Mouse (Mus musculus) forebrain, embryonic 12.5 days (tissue): ENCODE measurements around the gene Ivns1abp. TPM values are rescaled to one million over a fixed set of nuclear protein-coding genes. Genes with fewer than 3 reads are reported as not detected.

Experiments used
- ATAC-seq: fragments of 200-750 bp; cut with Nextera tagmentation; 2 replicates; pipeline ENCODE4 v1.8.0; 2017; ENCODE audit warnings: moderate TSS enrichment; ENCODE audit not compliant: low FRiP score
- H3K27ac ChIP-seq: fragments of 300-500 bp; sonication (generic); 2 replicates; pipeline ENCODE4 v1.5.1; 2016; ENCODE audit warnings: mild to moderate bottlenecking
- H3K27me3 ChIP-seq: fragments of 300-500 bp; sonication (generic); 2 replicates; pipeline ENCODE4 v1.6.1; 2016; ENCODE audit warnings: mild to moderate bottlenecking
- H3K36me3 ChIP-seq: fragments of 300-500 bp; sonication (generic); replicated peaks from 2 replicates; pipeline ENCODE4 v1.6.1; 2016; ENCODE audit warnings: mild to moderate bottlenecking
- H3K4me1 ChIP-seq: fragments of 300-500 bp; sonication (generic); 2 replicates; pipeline ENCODE4 v1.6.1; 2016
- H3K4me2 ChIP-seq: fragments of 300-500 bp; sonication (generic); 2 replicates; pipeline ENCODE4 v1.6.1; 2016; ENCODE audit warnings: mild to moderate bottlenecking, moderate library complexity
- H3K4me3 ChIP-seq: fragments of 300-500 bp; sonication (generic); replicated peaks from 2 replicates; pipeline ENCODE4 v1.5.1; 2016; ENCODE audit warnings: mild to moderate bottlenecking
- H3K9ac ChIP-seq: fragments of 300-500 bp; sonication (generic); 2 replicates; pipeline ENCODE4 v1.6.1; 2016; ENCODE audit warnings: mild to moderate bottlenecking
- H3K9me3 ChIP-seq: fragments of 300-500 bp; sonication (generic); 2 replicates; pipeline ENCODE4 v1.6.1; 2016
- WGBS: fragments of 180-500 bp; shearing (Covaris S2); methylation state at CpG from one replicate; pipeline ENCODE4 v1.1.7; 2016; 5-methylcytosine and 5-hydroxymethylcytosine counted together
- polyA plus RNA-seq: library from polyadenylated mRNA; unstranded; fragments of >200 nt; fragmentation: Nextera tagmentation; extraction: Ambion mirVana; gene quantifications from 2 replicates; pipeline ENCODE4 v1.2.1, GENCODE M21; 2016

The Ivns1abp gene
- polyA plus RNA-seq, 1 experiment from 2014 or later: 446 TPM

GRCm38 (mm10) chr1:151311379-151311778 is 32.9 kb upstream of the Ivns1abp start:
- Histone ChIP-seq H3K9me3 (no peaks in the 10 kb centered on the region), H3K4me1 (no peaks in the 10 kb centered on the region), H3K27ac (no peak overlapping the region), H3K36me3 (no peaks in the 10 kb centered on the region), H3K9ac (no peak overlapping the region), H3K27me3 (peaks cover 5% of the 10 kb centered on the region; the same call in 1 of the 2 replicates), H3K4me2 (no peak overlapping the region), H3K4me3 (no peak overlapping the region)
- 62% methylated on average over 11 of the region's 11 CpGs for WGBS
- peak; percentile 46; the same call in 1 of the 2 replicates for ATAC-seq

GRCm38 (mm10) chr1:151319267-151319666 is 25.0 kb upstream of the Ivns1abp start:
- Histone ChIP-seq H3K27ac (no peak overlapping the region), H3K4me2 (no peak overlapping the region), H3K9ac (no peak overlapping the region), H3K27me3 (0 out of 2 replicates have a peak, but pooled peaks cover 6% of the 10 kb centered on the region), H3K9me3 (no peaks in the 10 kb centered on the region), H3K4me1 (no peaks in the 10 kb centered on the region), H3K4me3 (no peak overlapping the region), H3K36me3 (no peaks in the 10 kb centered on the region)
- ATAC-seq: no peak
- WGBS: 90% methylated on average over 7 of the region's 7 CpGs

GRCm38 (mm10) chr1:151320408-151320807 is 23.9 kb upstream of the Ivns1abp start:
- Histone ChIP-seq H3K9me3 (no peaks in the 10 kb centered on the region), H3K4me1 (no peaks in the 10 kb centered on the region), H3K4me3 (no peak overlapping the region), H3K27me3 (0 out of 2 replicates have a peak, but pooled peaks cover 3% of the 10 kb centered on the region), H3K27ac (no peak overlapping the region), H3K4me2 (no peak overlapping the region), H3K36me3 (no peaks in the 10 kb centered on the region), H3K9ac (no peak overlapping the region)
- ATAC-seq: no peak
- 65% methylated on average over 4 of the region's 4 CpGs for WGBS

GRCm38 (mm10) chr1:151325328-151325727 is 18.9 kb upstream of the Ivns1abp start:
- WGBS: 86% methylated on average over 1 of the region's 1 CpGs

GRCm38 (mm10) chr1:151328341-151329097 is 15.8 kb upstream of the Ivns1abp start:
- no peak for ATAC-seq
- Histone ChIP-seq H3K4me3 (no peak overlapping the region), H3K4me2 (no peak overlapping the region), H3K36me3 (no peaks in the 10 kb centered on the region), H3K9ac (no peak overlapping the region), H3K4me1 (no peaks in the 10 kb centered on the region), H3K9me3 (no peaks in the 10 kb centered on the region), H3K27ac (no peak overlapping the region), H3K27me3 (no peaks in the 10 kb centered on the region)
- WGBS: 90% methylated on average over 14 of the region's 14 CpGs

More at GRCm38 (mm10) chr1:151325328-151325727, 18.9 kb upstream of the Ivns1abp start:
- no peak overlapping the region for H3K9ac ChIP-seq
- no peak overlapping the region for H3K27ac ChIP-seq
- H3K27me3 ChIP-seq: no peaks in the 10 kb centered on the region
- no peaks in the 10 kb centered on the region for H3K36me3 ChIP-seq
- H3K9me3 ChIP-seq: no peaks in the 10 kb centered on the region
- no peaks in the 10 kb centered on the region for H3K4me1 ChIP-seq
- no peak overlapping the region for H3K4me2 ChIP-seq
- H3K4me3 ChIP-seq: no peak overlapping the region
- ATAC-seq: no peak

GRCm38 (mm10) chr1:151329601-151330000 is 14.7 kb upstream of the Ivns1abp start:
- no peaks in the 10 kb centered on the region for H3K27me3 ChIP-seq
- no peak overlapping the region for H3K4me2 ChIP-seq
- 83% methylated on average over 7 of the region's 7 CpGs for WGBS
- ATAC-seq: no peak
- no peaks in the 10 kb centered on the region for H3K9me3 ChIP-seq
- no peaks in the 10 kb centered on the region for H3K4me1 ChIP-seq
- no peaks in the 10 kb centered on the region for H3K36me3 ChIP-seq
- no peak overlapping the region for H3K4me3 ChIP-seq
- H3K27ac ChIP-seq: no peak overlapping the region
- no peak overlapping the region for H3K9ac ChIP-seq

- Histone ChIP-seq H3K4me2 (no peak overlapping the region), H3K9me3 (no peaks in the 10 kb centered on the region), H3K27me3 (no peaks in the 10 kb centered on the region), H3K4me1 (no peaks in the 10 kb centered on the region), H3K9ac (no peak overlapping the region), H3K36me3 (no peaks in the 10 kb centered on the region), H3K4me3 (no peak overlapping the region), H3K27ac (no peak overlapping the region)
- no peak for ATAC-seq
- 93% methylated on average over 3 of the region's 3 CpGs for WGBS
Measured at GRCm38 (mm10) chr1:151332819-151333218, 11.5 kb upstream of the Ivns1abp start.

GRCm38 (mm10) chr1:151338234-151338633 is 6.0 kb upstream of the Ivns1abp start:
- peaks cover 10% of the 10 kb centered on the region for H3K4me1 ChIP-seq
- no peaks in the 10 kb centered on the region for H3K36me3 ChIP-seq
- no peak overlapping the region for H3K27ac ChIP-seq
- no peaks in the 10 kb centered on the region for H3K9me3 ChIP-seq
- no peak overlapping the region for H3K4me3 ChIP-seq
- no peak for ATAC-seq
- no peak overlapping the region for H3K4me2 ChIP-seq
- H3K9ac ChIP-seq: no peak overlapping the region
- H3K27me3 ChIP-seq: no peaks in the 10 kb centered on the region

GRCm38 (mm10) chr1:151338941-151339340 is 5.3 kb upstream of the Ivns1abp start:
- Histone ChIP-seq H3K4me3 (no peak overlapping the region), H3K4me2 (no peak overlapping the region), H3K4me1 (peaks cover 14% of the 10 kb centered on the region), H3K9ac (no peak overlapping the region), H3K36me3 (no peaks in the 10 kb centered on the region), H3K27me3 (no peaks in the 10 kb centered on the region), H3K27ac (no peak overlapping the region), H3K9me3 (no peaks in the 10 kb centered on the region)
- WGBS: 38% methylated on average over 2 of the region's 2 CpGs
- no peak for ATAC-seq

- Histone ChIP-seq H3K36me3 (no peaks in the 10 kb centered on the region), H3K4me3 (no peak overlapping the region), H3K4me2 (no peak overlapping the region), H3K9ac (no peak overlapping the region), H3K27ac (no peak overlapping the region), H3K27me3 (no peaks in the 10 kb centered on the region), H3K9me3 (no peaks in the 10 kb centered on the region), H3K4me1 (peaks cover 22% of the 10 kb centered on the region)
- WGBS: 79% methylated on average over 8 of the region's 8 CpGs
- ATAC-seq: no peak
Measured at GRCm38 (mm10) chr1:151341321-151342044, 2.8 kb upstream of the Ivns1abp start.

- WGBS: 59% methylated on average over 3 of the region's 3 CpGs
- no peak overlapping the region for H3K4me2 ChIP-seq
- no peak overlapping the region for H3K27ac ChIP-seq
- H3K9ac ChIP-seq: no peak overlapping the region
- H3K27me3 ChIP-seq: no peaks in the 10 kb centered on the region
- H3K9me3 ChIP-seq: no peaks in the 10 kb centered on the region
- H3K4me3 ChIP-seq: no peak overlapping the region
- peaks cover 29% of the 10 kb centered on the region for H3K4me1 ChIP-seq
- H3K36me3 ChIP-seq: no peaks in the 10 kb centered on the region
- no peak for ATAC-seq
Measured at GRCm38 (mm10) chr1:151342311-151342710, 2.0 kb upstream of the Ivns1abp start.

- no peaks in the 10 kb centered on the region for H3K27me3 ChIP-seq
- H3K4me1 ChIP-seq: peaks cover 32% of the 10 kb centered on the region
- no peak overlapping the region for H3K4me3 ChIP-seq
- WGBS: 35% methylated on average over 6 of the region's 6 CpGs
- ATAC-seq: no peak
- no peak overlapping the region for H3K27ac ChIP-seq
- no peak overlapping the region for H3K9ac ChIP-seq
- H3K4me2 ChIP-seq: 0 out of 2 replicates have a peak overlapping the region, but pooled peaks have one; percentile 62
- no peaks in the 10 kb centered on the region for H3K36me3 ChIP-seq
- H3K9me3 ChIP-seq: no peaks in the 10 kb centered on the region
Measured at GRCm38 (mm10) chr1:151342968-151343367, 1.3 kb upstream of the Ivns1abp start.
